Mouse (Mus musculus) ovary, postnatal 14 days (tissue): ENCODE measurements at regions not wholly inside any gene's neighbourhood (a gene's known extent, or its start where the extent isn't known, plus 50 kb on each side); places are given as distances from the start of the nearest gene placed in this dataset.

Experiments
- DNase-seq: peaks from one replicate; pipeline ENCODE4 v3.0.0; 2022; ENCODE audit warnings: low spot score

- no peak for DNase-seq
Measured at GRCm38 (mm10) chr4:73051511-73051910, 199.1 kb upstream of the Aldoart1 start.

- DNase-seq: no peak
Measured at GRCm38 (mm10) chr4:73047804-73048203, 195.4 kb upstream of the Aldoart1 start.

GRCm38 (mm10) chr4:73044356-73044755, 191.9 kb upstream of the Aldoart1 start:
- DNase-seq: no peak

- peak; percentile 1 for DNase-seq
Measured at GRCm38 (mm10) chr4:73042672-73043071, 190.2 kb upstream of the Aldoart1 start.

GRCm38 (mm10) chr4:73041486-73041885, 189.1 kb upstream of the Aldoart1 start:
- DNase-seq: no peak

GRCm38 (mm10) chr4:72997686-72998085, 145.3 kb upstream of the Aldoart1 start:
- no peak for DNase-seq

- no peak for DNase-seq
Measured at GRCm38 (mm10) chr4:72996102-72996501, 143.7 kb upstream of the Aldoart1 start.

GRCm38 (mm10) chr4:72946369-72946981, 94.0 kb upstream of the Aldoart1 start:
- no peak for DNase-seq

- DNase-seq: no peak
Measured at GRCm38 (mm10) chr4:72923396-72923795, 71.0 kb upstream of the Aldoart1 start.

GRCm38 (mm10) chr4:72914991-72915390, 62.6 kb upstream of the Aldoart1 start:
- DNase-seq: no peak
